Mouse (Mus musculus) erythroblast, embryonic 14.5 days (primary cell): ENCODE measurements around the gene Nek6.

ENCODE experiments used
- GATA1 ChIP-seq: IDR thresholded peaks from 2 replicates; pipeline ENCODE4 v1.6.1; 2012; ENCODE audit warnings: low read length, inconsistent platforms, mixed read lengths
- TAL1 ChIP-seq: IDR thresholded peaks from 3 replicates; pipeline ENCODE4 v1.6.1; 2012; ENCODE audit warnings: low read length, inconsistent platforms, mixed read lengths

- no peak for TF ChIP-seq GATA1
- no peak for TF ChIP-seq TAL1
Observed at GRCm38 (mm10) chr2:38613576-38613975, 102.1 kb downstream of the Nek6 start.
